Mouse (Mus musculus) left cerebral cortex, postnatal 4 days (tissue): ENCODE measurements around the gene Ppp2r5a. TPM values are rescaled to one million over a fixed set of nuclear protein-coding genes. Genes with fewer than 3 reads are reported as not detected.

Experiments used
- DNase-seq: peaks from one replicate; pipeline ENCODE4 v3.0.0-alpha.2; 2022
- intact Hi-C: fragments of 180-260 bp; cut with DNase I; formaldehyde crosslinking; loops from one replicate; pipeline ENCODE4 v1.15.1; 2025
- total RNA-seq, 2 experiments: library from RNA; stranded (reverse); gene quantifications; 2 replicates each; pipeline ENCODE4 v1.2.3; 2021

Ppp2r5a gene
- total RNA-seq, 2 experiments from 2014 or later, result 33.5 to 35.5 TPM

DNA sequence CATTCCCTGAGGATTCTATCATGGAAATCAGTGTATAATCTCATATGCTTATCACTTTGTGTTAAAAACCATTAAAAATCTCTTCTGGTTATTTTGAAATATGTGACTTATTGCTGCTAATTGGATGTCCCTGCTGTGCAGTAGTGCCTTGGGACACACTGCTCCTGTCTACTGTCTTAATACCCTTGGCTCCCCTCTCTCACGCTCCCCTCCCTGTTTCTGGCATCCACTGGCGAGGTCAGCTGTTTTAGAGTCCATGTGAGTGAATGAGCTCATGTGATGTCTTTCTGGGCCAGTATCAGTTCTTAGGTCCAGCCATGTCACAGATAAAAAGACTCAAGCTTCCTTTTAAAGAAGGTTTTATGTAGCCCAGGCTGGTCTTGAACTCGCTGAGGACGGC is 72.7 kb downstream of the Ppp2r5a start:
- intact Hi-C loops, result no loop called here
- DNase-seq, result no peak

DNA sequence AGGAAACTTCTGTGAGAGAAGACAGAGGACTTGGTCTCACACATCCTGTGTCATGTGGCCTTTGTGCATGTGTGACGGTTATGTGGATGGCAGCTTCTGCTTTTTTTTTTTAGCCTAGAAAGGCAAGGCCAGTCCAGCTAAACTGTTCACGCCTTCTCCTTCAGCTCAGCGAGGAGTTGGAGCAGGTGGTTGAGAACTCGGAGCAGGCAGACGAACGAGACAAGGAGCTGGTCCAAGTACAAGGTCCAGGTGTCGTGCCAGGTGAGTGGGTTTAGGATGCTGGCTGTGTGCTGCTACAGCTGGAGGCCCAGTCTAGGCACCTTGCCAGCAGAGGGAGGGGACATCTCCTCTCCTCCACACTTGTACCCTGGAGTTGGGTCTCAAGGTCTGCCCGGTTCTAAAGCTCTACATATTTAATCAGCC is 75.0 kb downstream of the Ppp2r5a start:
- DNase-seq, result peak; percentile 53
- intact Hi-C loops, result no loop called here

DNA sequence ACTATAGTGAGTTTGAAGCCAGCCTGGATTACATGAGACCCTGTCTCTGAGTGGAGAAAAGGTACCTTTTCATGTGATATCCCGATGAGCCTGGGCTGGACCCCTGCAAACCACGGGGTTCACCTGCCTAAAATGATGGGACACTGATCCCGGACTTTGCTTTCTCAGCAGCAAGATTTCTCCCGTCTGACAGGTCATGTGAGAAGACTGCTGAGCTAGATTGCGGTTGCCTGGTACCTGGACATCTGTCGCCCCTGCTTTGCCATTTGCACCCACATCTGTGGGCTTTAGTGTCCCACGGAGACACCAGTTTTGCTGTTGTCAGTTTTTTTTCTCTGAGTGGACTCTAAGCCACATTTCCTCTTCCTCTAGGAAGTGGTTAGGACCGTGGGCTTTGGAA is 75.8 kb downstream of the Ppp2r5a start:
- intact Hi-C loops, result no loop called here
- no peak for DNase-seq

DNA sequence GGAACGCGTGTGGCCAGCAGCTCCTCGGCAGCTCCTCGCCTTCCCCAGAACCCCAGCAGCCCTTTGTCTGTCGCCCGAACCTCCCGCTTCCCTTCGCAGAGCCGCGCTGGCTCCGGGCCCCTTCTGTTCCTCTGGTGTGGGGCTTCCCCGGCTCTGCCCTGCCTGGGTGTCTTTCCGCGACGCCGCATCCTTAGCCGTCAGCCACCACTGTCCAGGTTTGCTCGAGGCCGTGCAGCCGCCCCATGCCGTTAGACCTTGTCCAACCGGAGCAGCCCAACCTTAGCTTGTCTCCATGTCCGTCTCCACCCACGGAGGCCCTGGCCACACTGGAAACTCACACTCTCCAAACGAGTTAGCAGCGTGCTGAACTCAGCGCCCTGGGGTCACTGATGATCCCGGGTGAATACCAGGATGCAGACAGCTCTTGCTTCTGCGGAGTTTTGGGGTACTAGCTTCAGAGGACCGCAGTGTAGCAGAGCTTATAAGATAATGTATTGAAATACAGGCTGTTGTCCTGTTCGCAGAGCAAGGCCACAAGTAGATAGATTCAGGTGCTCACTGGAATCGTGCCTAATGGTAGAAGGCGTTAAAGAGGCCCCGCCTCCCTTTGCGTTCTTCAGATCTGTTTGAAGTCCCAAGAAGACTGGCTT is 76.7 kb downstream of the Ppp2r5a start:
- intact Hi-C loops, result no loop called here
- peak; percentile 65 for DNase-seq

DNA sequence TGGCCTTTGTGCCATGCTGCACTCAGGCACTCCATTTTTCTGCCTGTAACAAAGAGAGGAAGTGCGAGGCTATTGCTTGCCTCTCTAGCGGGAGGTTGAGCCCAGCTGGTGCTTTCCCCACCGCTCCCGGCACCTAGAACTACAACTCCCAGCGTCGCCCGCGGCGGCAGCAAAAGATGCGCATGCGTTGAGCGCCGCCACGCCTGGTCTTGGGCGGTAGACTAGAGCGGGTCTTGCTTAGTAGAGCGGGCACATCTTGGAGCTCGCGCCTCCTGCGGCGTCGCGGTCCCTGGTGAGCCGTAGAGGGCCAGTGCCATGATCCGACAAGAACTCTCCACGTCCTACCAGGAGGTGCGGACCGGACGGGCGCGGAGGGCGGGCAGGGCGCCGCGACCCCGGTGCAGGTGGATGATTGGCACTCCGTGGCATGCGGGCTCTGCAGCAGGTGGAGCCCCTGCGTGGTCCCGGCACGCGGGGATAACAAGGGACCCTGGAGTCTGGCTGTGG is 77.3 kb downstream of the Ppp2r5a start, which contains the start of gene Tmem206:
Gene Tmem206 (plus strand): TSS at position 187 of the 507 bp plus-strand sequence.
- intact Hi-C loops, result no loop called here
- peak; percentile 96 for DNase-seq

DNA sequence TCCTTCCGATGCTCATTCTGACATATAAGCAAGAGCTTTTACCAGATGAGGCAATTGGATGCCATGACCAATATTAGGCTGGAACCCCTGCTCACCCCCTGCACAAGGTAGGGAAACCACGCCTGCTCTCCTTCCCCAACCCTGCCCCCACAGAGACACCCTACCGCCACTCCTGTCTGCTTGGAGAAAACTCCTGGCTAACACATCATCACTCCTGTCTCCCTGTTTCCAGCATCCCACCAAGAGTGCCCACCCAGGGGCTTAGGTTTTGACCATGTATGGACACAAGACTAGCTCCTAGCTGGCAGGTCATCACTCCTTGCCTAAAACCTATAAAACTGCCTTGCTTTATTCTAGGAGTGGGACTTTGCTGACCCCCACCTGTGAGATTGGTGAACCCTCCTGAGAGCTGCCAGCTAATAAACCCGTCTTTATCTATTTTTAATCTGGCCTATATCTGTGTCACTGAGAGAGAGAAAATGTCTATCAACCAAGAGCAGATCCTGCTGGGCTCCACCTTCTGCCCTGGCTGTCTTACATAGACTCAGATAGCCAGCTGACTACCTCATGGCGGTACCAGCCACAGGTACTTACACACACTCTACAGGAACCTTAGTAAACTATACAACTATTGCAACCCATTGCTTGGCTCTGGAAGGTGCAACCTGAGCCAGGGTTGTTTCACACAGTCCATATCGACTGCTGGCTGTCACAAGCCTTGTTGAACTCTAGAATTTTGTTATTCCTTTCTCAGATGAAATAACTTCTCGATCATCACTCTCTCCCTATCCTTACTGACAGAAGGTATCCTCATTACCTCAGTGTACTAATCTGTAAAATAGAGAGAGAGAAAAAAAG is 78.1 kb downstream of the Ppp2r5a start:
- intact Hi-C loops, result no loop called here
- no peak for DNase-seq

DNA sequence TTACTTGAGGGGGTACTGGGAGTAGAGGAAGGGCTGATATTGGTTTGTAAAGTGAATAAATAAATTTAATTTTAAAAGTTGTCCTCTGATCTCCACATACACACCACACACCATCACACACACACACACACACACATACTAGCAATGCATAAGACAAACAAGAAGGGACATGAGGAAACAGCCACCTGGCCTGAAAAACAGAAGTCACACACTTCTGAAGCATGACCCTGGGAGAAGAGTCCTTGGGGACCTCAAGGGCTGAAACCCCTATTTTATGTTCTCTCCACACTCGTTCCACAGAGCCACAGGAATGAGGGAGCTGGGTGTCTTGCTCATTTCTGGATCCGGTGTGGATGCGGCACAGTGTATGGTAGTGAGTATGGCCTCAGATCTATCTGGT is 79.7 kb downstream of the Ppp2r5a start:
- intact Hi-C loops, result no loop called here

DNA sequence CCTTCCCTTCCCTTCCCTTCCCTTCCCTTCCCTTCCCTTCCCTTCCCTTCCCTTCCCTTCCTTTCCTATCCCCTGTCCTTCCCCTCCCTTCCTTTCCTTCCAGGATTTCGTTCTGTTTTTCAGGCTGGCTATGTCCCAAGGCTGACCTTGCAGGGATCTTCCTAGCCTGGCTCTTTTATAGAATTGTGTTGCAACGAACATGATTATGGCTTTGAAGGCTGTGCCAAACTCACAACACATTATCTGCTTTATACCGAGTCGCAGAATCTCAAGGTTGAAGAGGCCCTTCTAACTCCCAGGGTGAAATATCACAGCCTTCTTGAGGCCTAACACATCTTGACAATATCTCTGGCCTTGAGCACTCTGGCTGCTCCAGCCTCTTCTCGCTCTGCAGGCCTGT is 84.4 kb downstream of the Ppp2r5a start:
- intact Hi-C loops, result no loop called here
- no peak for DNase-seq

More for the DNA sequence above, 79.7 kb downstream of the Ppp2r5a start:
- no peak for DNase-seq

DNA sequence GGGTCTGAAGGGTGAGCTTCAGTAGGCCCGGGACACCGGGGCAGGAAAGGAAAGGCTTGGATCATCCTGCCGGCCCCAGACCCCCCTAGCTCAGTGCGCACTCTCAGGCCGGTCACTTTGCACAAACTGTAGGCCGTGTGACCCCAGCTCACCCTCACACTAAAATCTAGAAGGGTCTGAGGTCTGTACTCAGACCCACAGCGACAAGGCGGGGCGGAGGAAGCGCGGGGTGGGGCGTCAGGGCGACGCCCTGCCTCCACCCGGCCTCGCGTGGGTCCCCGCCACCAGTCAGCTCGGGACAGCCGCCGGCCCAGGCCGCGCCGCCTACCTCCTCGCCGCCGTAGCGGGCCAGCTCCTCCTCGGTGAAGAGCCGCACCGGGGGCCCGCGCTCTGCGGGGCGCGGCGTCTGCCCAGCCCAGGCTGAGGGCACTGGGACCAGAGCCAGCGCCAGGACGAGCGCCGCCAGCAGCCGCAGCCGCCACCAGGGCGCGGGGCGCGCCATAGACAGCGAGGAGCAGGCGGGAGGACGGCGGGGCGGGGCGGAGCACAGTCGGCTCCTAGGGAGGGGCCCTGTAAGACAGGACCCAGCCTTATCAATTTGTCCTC is 85.4 kb downstream of the Ppp2r5a start, which contains the start of gene Nenf:
Gene Nenf (minus strand): TSS at position 604 of the 606 bp plus-strand sequence.
- intact Hi-C loops, result no loop called here
- peak; percentile 75 for DNase-seq

DNA sequence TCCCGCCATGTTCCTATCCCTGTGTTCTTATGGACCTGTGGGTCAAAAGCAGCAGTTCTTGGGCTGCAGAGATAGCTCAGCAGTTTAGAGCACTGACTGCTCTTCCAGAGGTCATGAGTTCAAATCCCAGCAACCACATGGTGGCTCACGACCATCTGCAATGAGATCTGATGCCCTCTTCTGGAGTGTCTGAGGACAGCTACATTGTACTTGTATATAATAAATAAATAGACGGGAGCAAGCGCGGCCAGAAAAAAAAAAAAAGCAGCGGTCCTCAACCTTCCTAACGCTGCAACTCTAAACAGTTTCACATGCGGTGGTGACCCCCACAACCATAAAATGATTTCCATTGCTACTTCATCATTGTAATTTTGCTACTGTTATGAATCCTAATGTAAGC is 86.3 kb downstream of the Ppp2r5a start:
- DNase-seq, result no peak
- intact Hi-C loops, result no loop called here

DNA sequence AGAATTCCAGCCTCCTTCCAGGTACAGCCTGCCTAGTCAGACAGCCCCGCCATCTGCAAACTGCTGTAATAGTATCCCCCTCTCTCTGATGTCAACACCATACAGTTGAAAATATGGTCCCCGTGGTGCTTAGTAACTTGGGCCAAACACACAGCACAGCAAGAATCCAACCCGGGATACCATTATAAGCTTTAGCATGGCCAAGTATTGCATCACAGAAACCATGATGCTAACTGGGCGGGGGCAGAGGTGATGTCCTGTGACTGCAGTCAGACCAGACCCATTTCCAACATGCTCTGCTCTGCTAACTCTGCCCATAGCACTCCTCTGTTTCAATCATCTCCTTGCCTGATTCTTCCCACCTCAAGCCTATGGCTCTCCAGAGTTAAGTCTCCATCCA is 89.1 kb downstream of the Ppp2r5a start:
- intact Hi-C loops, result loop anchor here (5.0 kb wide), 1 partner anchor 253 kb away; no protein-coding TSS in a partner anchor
- DNase-seq, result no peak

DNA sequence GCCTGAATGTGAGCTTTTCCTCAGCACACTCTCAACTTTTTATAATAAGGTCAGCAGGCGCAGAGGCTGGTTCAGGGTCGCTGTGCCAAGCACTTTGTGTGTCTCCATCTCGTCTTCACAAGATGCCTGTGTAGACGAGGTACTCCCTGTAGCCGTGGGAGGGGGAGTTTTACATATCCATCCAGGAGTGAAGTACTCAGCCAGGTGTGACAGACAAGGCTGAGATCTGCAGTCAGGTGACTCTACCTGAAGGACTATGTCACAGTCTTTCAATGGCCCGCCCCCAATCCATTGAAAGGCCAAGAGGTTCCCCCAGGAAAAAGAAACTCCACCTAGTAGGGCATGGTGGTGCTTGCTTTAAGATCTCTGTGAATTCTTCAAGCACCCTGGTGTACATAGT is 89.9 kb downstream of the Ppp2r5a start:
- no peak for DNase-seq
- intact Hi-C loops, result loop anchor here (5.0 kb wide), 1 partner anchor 254 kb away; no protein-coding TSS in a partner anchor

DNA sequence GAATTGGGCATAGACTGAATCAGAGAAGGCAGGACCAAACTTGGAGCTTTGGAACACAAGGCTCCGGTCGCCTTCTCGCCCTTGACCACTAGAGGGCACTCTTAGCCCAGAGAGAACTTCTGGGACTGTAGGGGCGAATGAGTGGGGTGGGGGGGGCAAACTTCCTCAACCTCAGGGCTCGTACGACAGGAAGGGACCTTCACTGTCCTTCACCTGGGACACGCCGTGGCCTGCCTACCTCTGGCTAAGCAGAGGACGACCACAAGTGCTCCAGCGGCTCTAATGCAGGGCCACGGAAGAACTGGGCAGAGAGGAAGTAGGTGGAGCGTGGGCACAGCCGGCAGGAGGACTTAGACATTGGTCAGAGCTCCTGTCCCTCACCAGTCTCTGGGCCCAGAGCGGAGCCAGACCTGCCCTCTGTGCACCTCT is 90.5 kb downstream of the Ppp2r5a start:
- DNase-seq, result peak; percentile 77
- intact Hi-C loops, result loop anchor here (5.0 kb wide), 1 partner anchor 255 kb away; no protein-coding TSS in a partner anchor

DNA sequence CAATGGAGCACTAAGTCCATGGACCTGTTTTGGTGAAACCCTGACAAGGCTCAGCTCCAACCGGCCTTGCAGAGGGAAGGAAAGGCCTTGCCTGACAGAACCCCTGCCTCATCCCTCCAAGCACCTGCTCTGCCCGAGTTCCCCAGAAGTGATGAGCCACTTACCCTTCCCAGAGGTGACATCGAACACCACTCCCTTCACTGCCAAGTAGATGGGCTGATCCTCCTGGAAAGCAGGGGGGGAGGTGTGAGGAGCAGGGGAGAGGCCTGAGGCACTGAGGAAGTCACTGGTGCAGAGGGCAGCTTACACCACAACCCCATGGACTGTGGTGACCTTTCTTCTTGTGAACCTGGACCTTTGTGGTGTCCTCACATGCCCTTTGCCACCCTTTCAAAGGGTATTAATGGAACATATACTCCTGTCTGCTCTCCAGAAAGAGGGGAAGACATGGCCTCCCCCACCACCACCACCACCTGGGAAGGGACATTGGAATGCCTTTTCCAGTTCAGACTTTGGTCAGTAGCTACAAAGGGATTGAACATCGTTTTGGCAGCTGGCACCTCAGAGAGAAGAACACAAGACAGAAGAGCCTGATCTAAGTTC is 91.7 kb downstream of the Ppp2r5a start:
- intact Hi-C loops, result loop anchor here (5.0 kb wide), 1 partner anchor 256 kb away; no protein-coding TSS in a partner anchor
- no peak for DNase-seq

DNA sequence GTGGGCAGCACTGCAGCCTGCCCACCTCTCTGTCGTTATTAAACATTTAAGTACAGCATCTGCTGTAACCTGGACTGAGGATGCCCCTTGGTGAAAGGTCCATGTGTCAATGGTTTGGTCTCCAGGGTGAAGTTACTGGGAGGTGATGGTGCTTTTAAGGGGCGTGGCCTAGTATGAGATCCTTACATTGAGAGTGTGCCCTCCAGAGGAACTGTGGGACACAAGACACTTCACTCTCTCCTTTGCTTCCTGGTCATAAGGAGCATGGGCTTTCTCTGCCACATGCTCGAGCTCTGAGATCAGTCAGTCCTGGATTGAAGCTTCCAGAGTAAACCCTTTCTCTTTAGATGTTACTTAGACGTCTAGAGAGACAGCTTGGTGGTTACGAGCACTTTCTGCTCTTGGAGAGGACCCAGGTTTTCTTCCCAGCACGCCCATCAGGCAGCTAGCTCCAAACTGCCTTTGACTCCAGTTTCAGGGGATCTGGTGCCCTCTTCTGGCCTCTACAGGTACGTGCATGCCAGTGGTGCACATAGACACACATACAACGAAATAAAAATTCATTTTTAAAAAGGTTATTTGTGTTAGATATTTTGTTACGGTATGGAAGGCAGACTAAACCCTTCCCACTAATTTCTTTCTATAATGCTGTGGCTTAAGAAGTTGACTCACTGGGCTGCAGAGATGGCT is 95.2 kb downstream of the Ppp2r5a start:
- intact Hi-C loops, result no loop called here

DNA sequence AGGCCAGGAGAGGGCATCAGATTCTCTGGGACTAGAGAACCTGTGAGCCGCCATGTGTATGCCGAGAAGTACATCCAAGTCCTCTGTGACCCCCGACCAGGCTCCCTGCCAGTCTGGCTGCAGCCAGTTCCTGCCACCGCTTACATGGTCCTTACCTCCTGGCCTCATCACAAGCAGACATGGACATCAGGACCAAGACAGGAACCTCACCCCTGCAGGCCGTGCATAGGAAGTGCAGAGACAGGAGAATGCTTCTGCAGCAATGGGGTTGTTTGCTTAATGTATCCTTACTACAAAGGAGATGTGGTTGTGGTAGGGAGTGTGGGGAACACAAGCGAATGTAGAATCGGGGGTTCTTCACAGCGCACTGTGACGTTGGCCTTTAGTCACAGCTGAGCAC is 96.8 kb downstream of the Ppp2r5a start:
- no peak for DNase-seq

More for the DNA sequence above, 95.2 kb downstream of the Ppp2r5a start:
- no peak for DNase-seq

DNA sequence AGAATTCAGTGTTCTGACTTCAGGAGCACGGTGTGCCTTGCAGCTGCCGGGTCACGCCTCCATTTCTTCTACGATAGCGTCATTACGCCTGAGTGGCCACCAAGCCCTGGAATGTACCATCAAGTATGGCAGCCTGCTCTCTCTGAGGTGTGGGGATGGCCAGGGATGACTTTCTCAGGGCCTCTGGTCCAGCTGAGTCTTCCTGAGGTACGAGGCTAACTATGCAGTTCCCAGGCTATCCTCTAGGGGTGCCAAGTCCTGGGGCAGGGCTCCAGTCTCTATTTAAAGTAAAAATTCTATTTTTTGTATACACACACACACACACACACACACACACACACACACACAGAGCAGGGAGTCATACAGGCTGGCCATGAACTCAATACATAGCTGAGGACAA is 97.5 kb downstream of the Ppp2r5a start:
- intact Hi-C loops, result no loop called here
- no peak for DNase-seq

More for the DNA sequence above, 96.8 kb downstream of the Ppp2r5a start:
- intact Hi-C loops, result no loop called here

DNA sequence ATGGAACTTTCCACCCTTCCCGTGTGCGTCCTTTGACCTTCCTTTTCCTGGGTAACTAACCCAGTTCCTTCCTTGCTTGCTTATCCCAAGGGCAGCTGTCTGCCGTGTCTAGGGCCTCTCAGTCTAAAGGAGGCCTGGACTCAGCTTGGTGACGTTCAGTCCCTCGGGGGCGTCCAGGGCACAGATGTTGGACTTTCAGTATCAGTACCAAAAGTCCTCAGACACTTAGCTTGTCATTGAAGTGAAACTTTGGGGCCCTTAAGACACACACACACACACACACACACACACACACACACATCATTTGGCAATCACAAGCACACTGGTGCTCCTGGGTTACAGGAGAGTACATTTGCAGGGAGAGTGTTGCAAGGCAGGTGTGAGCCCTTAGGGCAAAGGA is 98.9 kb downstream of the Ppp2r5a start:
- intact Hi-C loops, result no loop called here
- no peak for DNase-seq

DNA sequence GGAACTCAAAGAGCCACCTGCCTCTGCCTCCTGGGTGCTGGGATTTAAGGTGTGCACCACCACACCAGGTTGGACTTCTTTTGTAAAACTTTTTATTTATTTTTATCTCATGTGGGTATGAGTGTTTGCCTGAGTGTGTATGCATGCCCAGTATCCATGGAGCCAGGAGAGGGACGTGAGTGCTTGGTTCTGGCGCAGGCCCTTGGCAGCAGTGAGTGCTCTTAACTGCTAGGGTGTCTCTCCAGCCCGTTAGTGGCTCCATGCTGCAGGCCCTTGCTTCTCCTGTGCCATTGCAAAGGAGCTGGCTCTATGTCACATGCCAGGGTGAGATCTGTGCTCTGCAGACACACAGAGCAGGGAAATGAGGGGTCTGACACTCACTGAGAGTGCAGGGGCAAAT is 99.3 kb downstream of the Ppp2r5a start:
- DNase-seq, result no peak
- intact Hi-C loops, result no loop called here
